8 mouse cellular contexts compared by ENCODE assay signal in the genomic region with DNA sequence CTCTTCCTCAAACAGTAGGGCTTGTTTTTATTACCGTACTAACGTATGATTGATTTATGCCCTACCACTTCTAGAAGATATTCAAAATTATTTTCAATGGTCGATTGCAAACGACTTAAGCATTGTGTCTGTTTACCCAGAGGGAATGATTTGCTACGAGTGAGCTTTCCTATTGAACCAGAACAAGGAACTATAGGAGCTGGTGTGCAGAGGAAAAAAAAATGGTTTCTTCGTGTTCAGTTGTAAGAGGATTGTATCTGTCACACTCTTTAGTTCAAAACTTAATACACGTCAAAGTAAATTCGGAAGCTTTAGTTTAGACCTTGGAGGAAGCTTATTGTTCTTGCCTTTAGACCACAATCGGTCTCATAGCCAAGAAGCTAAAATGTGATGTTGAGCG. TPM values are rescaled to one million over a fixed set of nuclear protein-coding genes. Genes with fewer than 3 reads are reported as not detected.
DNase-seq lines count a peak whose midpoint lies in the region; ATAC-seq and TF ChIP-seq lines count a peak whose summit lies in the region.

No protein-coding gene starts in this region.

- no peak for DNase-seq in layer of hippocampus, adult 2 months (ENCODE audit: low spot score in 2 of 2)
- no peak for DNase-seq in layer of hippocampus, postnatal 25 days (ENCODE audit: extremely low spot score in 1 of 2, low spot score in 1 of 2)
- no peak for DNase-seq in adrenal gland, postnatal 25 days
- DNase-seq in gastrocnemius, postnatal 4 days (ENCODE audit: low spot score in 2 of 2) = no peak
- DNase-seq in gastrocnemius, postnatal 36 days = no peak

- no peaks in the 10 kb centered on the region for H3K9me3 ChIP-seq in embryonic facial prominence, embryonic 12.5 days
- H3K9me3 ChIP-seq in intestine, embryonic 15.5 days = no peaks in the 10 kb centered on the region

- peak overlapping the region; percentile 48 for H3K4me2 ChIP-seq in embryonic facial prominence, embryonic 12.5 days (replicated peaks)
- H3K4me2 ChIP-seq in intestine, embryonic 15.5 days (replicated peaks) = peak overlapping the region; percentile 36
- H3K4me2 ChIP-seq in myocyte (ENCODE audit: low read depth) = peak overlapping the region; percentile 92

- H3K27ac ChIP-seq in layer of hippocampus, adult 2 months = peak overlapping the region; percentile 87
- H3K27ac ChIP-seq in embryonic facial prominence, embryonic 12.5 days = 0 out of 2 replicates have a peak overlapping the region, but pooled peaks have one; percentile 77
- H3K27ac ChIP-seq in intestine, embryonic 15.5 days = peak overlapping the region; percentile 9; the same call in 1 of the 2 replicates

- H3K4me3 ChIP-seq in layer of hippocampus, adult 2 months = peak overlapping the region; percentile 95
- H3K4me3 ChIP-seq in embryonic facial prominence, embryonic 12.5 days = peak overlapping the region; percentile 83
- peak overlapping the region; percentile 79 for H3K4me3 ChIP-seq in intestine, embryonic 15.5 days (replicated peaks)
- peak overlapping the region; percentile 52 for H3K4me3 ChIP-seq in myocyte

- TF ChIP-seq CTCF in layer of hippocampus, adult 2 months (conservative IDR thresholded peaks at IDR 0.05) = no peak

- H3K36me3 ChIP-seq in embryonic facial prominence, embryonic 12.5 days = no peaks in the 10 kb centered on the region
- no peaks in the 10 kb centered on the region for H3K36me3 ChIP-seq in intestine, embryonic 15.5 days
- H3K36me3 ChIP-seq in myocyte (ENCODE audit: control insufficient read depth, insufficient read depth) = no peaks in the 10 kb centered on the region

- peak overlapping the region; percentile 96 for H3ac ChIP-seq in myocyte (ENCODE audit: control insufficient read depth, insufficient read length)

- intact Hi-C loops in gastrocnemius, postnatal 36 days (cut with DNase I) = no loop called here

- peaks cover 40% of the 10 kb centered on the region for H3K79me2 ChIP-seq in myocyte (ENCODE audit: control insufficient read depth, insufficient read depth)

- 25% methylated on average over 10 of the region's 10 CpGs for WGBS in embryonic facial prominence, embryonic 12.5 days
- 15% methylated on average over 10 of the region's 10 CpGs for WGBS in intestine, embryonic 15.5 days

- H3K9ac ChIP-seq in embryonic facial prominence, embryonic 12.5 days = peak overlapping the region; percentile 75; the same call in 1 of the 2 replicates
- peak overlapping the region; percentile 28; the same call in 1 of the 2 replicates for H3K9ac ChIP-seq in intestine, embryonic 15.5 days

- H3K4me1 ChIP-seq in embryonic facial prominence, embryonic 12.5 days = peaks cover 6% of the 10 kb centered on the region
- peaks cover 10% of the 10 kb centered on the region; the same call in 1 of the 2 replicates for H3K4me1 ChIP-seq in intestine, embryonic 15.5 days (replicated peaks)

- no peak for TF ChIP-seq POLR2A in myocyte (IDR thresholded peaks at IDR 0.05; ENCODE audit: insufficient read length, low read depth)

- no peaks in the 10 kb centered on the region for H3K27me3 ChIP-seq in embryonic facial prominence, embryonic 12.5 days
- H3K27me3 ChIP-seq in intestine, embryonic 15.5 days (replicated peaks) = no peaks in the 10 kb centered on the region
- no peaks in the 10 kb centered on the region for H3K27me3 ChIP-seq in myocyte (ENCODE audit: control insufficient read depth, insufficient read depth, insufficient read length)

- ATAC-seq in embryonic facial prominence, embryonic 12.5 days (ENCODE audit: insufficient number of reproducible peaks, insufficient read depth, low FRiP score, low TSS enrichment) = no peak
- ATAC-seq in intestine, embryonic 15.5 days = peak; percentile 9; the same call in 1 of the 2 replicates

TF ChIP-seq in myocyte, 11 proteins besides CTCF, POLR2A, EP300 and RAD21:
- TF ChIP-seq TCF3 (IDR thresholded peaks at IDR 0.05; ENCODE audit: insufficient read length, low read depth) (no peak), POLR2AphosphoS2 (IDR thresholded peaks at IDR 0.05; ENCODE audit: insufficient read length, low read depth) (no peak), TCF12 (IDR thresholded peaks at IDR 0.05; ENCODE audit: insufficient read depth, poor library complexity, severe bottlenecking) (no peak), MAX (IDR thresholded peaks at IDR 0.05; ENCODE audit: low read depth) (no peak), REST (IDR thresholded peaks at IDR 0.05; ENCODE audit: insufficient read depth, insufficient read length) (no peak), SRF (IDR thresholded peaks at IDR 0.05; ENCODE audit: control insufficient read depth, insufficient read length, low read depth) (no peak), CEBPB (IDR thresholded peaks at IDR 0.05; ENCODE audit: insufficient read depth, poor library complexity, severe bottlenecking) (no peak), MYOG (IDR thresholded peaks at IDR 0.05; ENCODE audit: control insufficient read depth in 1 of 3, insufficient read depth in 1 of 3, insufficient read length in 2 of 3, low read depth in 2 of 3) (no peak), E2F4 (IDR thresholded peaks at IDR 0.05; ENCODE audit: insufficient read depth) (no peak), MYOD1 (IDR thresholded peaks at IDR 0.05; ENCODE audit: control insufficient read depth in 1 of 3, insufficient read length in 2 of 3, low read depth in 2 of 3) (no peak), USF1 (IDR thresholded peaks at IDR 0.05; ENCODE audit: low read depth) (no peak)

RNA-seq across cellular contexts. Expression of a gene that starts 28.4 kb away (rescaled TPM):
- 10 to 100 TPM; 37.1 to 40.5 TPM for total RNA-seq in layer of hippocampus, adult 2 months (2021)
- 10 to 100 TPM; 31.3 to 40.9 TPM for total RNA-seq in layer of hippocampus, postnatal 25 days (2021)
- 28.4 and 30.2 TPM in 2 replicates for polyA plus RNA-seq in embryonic facial prominence, embryonic 12.5 days (2016; fragmentation: Nextera tagmentation; extraction: Ambion mirVana)
- polyA plus RNA-seq in intestine, embryonic 15.5 days (2015; fragmentation: Nextera tagmentation; extraction: Ambion mirVana) = 101 and 111 TPM in 2 replicates
- polyA plus RNA-seq in myocyte (2012; fragmentation: generic; extraction: Trizol) = 47.9 TPM
- total RNA-seq in adrenal gland, postnatal 25 days (2021) = 139 and 144 TPM in 2 replicates
- 10 to 100 TPM; 56.3 to 63.4 TPM for total RNA-seq in gastrocnemius, postnatal 4 days (2021)
- total RNA-seq in gastrocnemius, postnatal 36 days (2021) = 10 to 100 TPM; 73.0 to 80.6 TPM

RNA-seq across cellular contexts. Expression of a gene that starts 58.5 kb away (rescaled TPM):
- 10 to 100 TPM; 43.3 to 44.6 TPM for total RNA-seq in layer of hippocampus, adult 2 months (2021)
- total RNA-seq in layer of hippocampus, postnatal 25 days (2021) = 10 to 100 TPM; 35.6 to 37.4 TPM
- 0.04 and 0.13 TPM in 2 replicates for polyA plus RNA-seq in embryonic facial prominence, embryonic 12.5 days (2016; fragmentation: Nextera tagmentation; extraction: Ambion mirVana)
- polyA plus RNA-seq in intestine, embryonic 15.5 days (2015; fragmentation: Nextera tagmentation; extraction: Ambion mirVana) = 0.29 and 0.49 TPM in 2 replicates
- polyA plus RNA-seq in myocyte (2012; fragmentation: generic; extraction: Trizol) = 0.06 TPM
- total RNA-seq in adrenal gland, postnatal 25 days (2021) = not detected in 2 replicates
- under 1 TPM; 0.59 to 0.98 TPM for total RNA-seq in gastrocnemius, postnatal 4 days (2021)
- under 1 TPM; 0.31 to 0.47 TPM for total RNA-seq in gastrocnemius, postnatal 36 days (2021)

Comparison
In these comparisons a context has a peak if more than half of its experiments do, and no peak if none do; other contexts are left out.
1. H3K27ac ChIP-seq: peak in every context shown above with its lines; median percentile 87 in layer of hippocampus, adult 2 months; 77 in embryonic facial prominence, embryonic 12.5 days; 9 in intestine, embryonic 15.5 days.
2. H3K4me2 ChIP-seq: peak in every context shown above with its lines; median percentile 92 in myocyte; 48 in embryonic facial prominence, embryonic 12.5 days; 36 in intestine, embryonic 15.5 days.
3. RNA of a gene that starts 58.5 kb away (total RNA-seq): 43.3 to 44.6 TPM in layer of hippocampus, adult 2 months and 35.6 to 37.4 TPM in layer of hippocampus, postnatal 25 days; 0.59 to 0.98 TPM in gastrocnemius, postnatal 4 days, 0.31 to 0.47 TPM in gastrocnemius, postnatal 36 days and not detected in adrenal gland, postnatal 25 days; every median in the first group is over 10 times any median in the second.
4. Peak in every context shown above with its lines, with median percentiles within 50 percentile points of each other: H3K4me3 ChIP-seq.